Mouse (Mus musculus): Measurements from ENCODE around the gene Kcnk13. TPM values are rescaled to one million over a fixed set of nuclear protein-coding genes. Genes with fewer than 3 reads are reported as not detected.
A peak's percentile ranks its signal among the peaks of the same experiment; 100 is the strongest.
"Not testable (repeated sequence)": the region's sequence is repeated elsewhere in the genome, so short reads cannot be mapped to it uniquely, and the experiment has no call there.

Gene Kcnk13
- polyA plus RNA-seq, 1 experiment from 2014 or later: 1.5 TPM

GRCm38 (mm10) chr12:99966881-99967363 is 2.6 kb downstream of the Kcnk13 start:
- 0 out of 2 replicates have a peak overlapping the region, but pooled peaks have one; percentile 48 for H3K4me3 ChIP-seq
- WGBS: 11% methylated on average over 12 of the region's 12 CpGs

DNA sequence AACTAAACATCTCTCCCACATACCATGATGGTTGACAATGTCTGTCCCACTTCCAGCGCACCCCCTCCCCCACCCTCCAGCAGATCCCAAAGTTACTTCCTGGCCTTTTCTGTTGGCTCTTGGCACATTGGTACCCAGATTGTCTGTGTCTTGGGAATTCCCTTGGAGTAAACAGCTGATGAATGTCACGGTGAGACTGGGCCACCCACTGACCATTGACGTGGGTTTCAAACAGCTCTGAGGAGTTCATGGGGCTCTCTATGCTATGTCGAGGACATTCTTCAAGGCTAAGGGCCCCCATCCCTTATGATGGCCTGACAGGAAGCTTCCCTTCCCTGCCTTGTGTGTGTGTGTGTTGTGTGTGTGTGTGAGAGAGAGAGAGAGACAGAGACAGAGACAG is 5.6 kb downstream of the Kcnk13 start:
- WGBS: 71% methylated on average over 4 of the region's 4 CpGs
- Histone ChIP-seq H3K9me3 (no peaks in the 10 kb centered on the region), H3K27ac (no peak overlapping the region), H3K4me2 (replicated peaks) (no peak overlapping the region), H3K4me3 (no peak overlapping the region), H3K27me3 (peaks cover 52% of the 10 kb centered on the region), H3K36me3 (no peaks in the 10 kb centered on the region), H3K9ac (no peak overlapping the region), H3K4me1 (peaks cover 20% of the 10 kb centered on the region)
- ATAC-seq (ENCODE audit: insufficient number of reproducible peaks, insufficient read depth, low FRiP score, low TSS enrichment): no peak

More at GRCm38 (mm10) chr12:99966881-99967363, 2.6 kb downstream of the Kcnk13 start:
- Histone ChIP-seq H3K36me3 (no peaks in the 10 kb centered on the region), H3K27ac (no peak overlapping the region), H3K4me1 (peaks cover 29% of the 10 kb centered on the region), H3K9me3 (no peaks in the 10 kb centered on the region), H3K27me3 (peaks cover 73% of the 10 kb centered on the region), H3K4me2 (replicated peaks) (no peak overlapping the region), H3K9ac (no peak overlapping the region)
- no peak for ATAC-seq (ENCODE audit: insufficient number of reproducible peaks, insufficient read depth, low FRiP score, low TSS enrichment)

GRCm38 (mm10) chr12:99971205-99971894 is 7.1 kb downstream of the Kcnk13 start:
- H3K9me3 ChIP-seq; H3K4me3 ChIP-seq; H3K9ac ChIP-seq; H3K36me3 ChIP-seq; ATAC-seq (ENCODE audit: insufficient number of reproducible peaks, insufficient read depth, low FRiP score, low TSS enrichment); H3K27ac ChIP-seq; H3K4me1 ChIP-seq; H3K4me2 ChIP-seq (replicated peaks): not testable (repeated sequence)
- peaks cover 38% of the 10 kb centered on the region for H3K27me3 ChIP-seq
- WGBS: 70% methylated on average over 7 of the region's 7 CpGs

- H3K4me1 ChIP-seq: no peaks in the 10 kb centered on the region
- 56% methylated on average over 7 of the region's 7 CpGs for WGBS
- H3K27me3 ChIP-seq: peaks cover 23% of the 10 kb centered on the region
- no peak overlapping the region for H3K27ac ChIP-seq
- H3K9ac ChIP-seq: no peak overlapping the region
- no peak overlapping the region for H3K4me3 ChIP-seq
- ATAC-seq (ENCODE audit: insufficient number of reproducible peaks, insufficient read depth, low FRiP score, low TSS enrichment): no peak
- no peak overlapping the region for H3K4me2 ChIP-seq (replicated peaks)
- no peaks in the 10 kb centered on the region for H3K36me3 ChIP-seq
- no peaks in the 10 kb centered on the region for H3K9me3 ChIP-seq
These were observed 8.5 kb downstream of the Kcnk13 start for GRCm38 (mm10) chr12:99972825-99973224.

- Histone ChIP-seq H3K9ac (no peak overlapping the region), H3K4me1 (no peaks in the 10 kb centered on the region), H3K27me3 (peaks cover 15% of the 10 kb centered on the region), H3K9me3 (no peaks in the 10 kb centered on the region), H3K27ac (no peak overlapping the region), H3K4me2 (replicated peaks) (no peak overlapping the region), H3K4me3 (no peak overlapping the region), H3K36me3 (no peaks in the 10 kb centered on the region)
- WGBS: 60% methylated on average over 1 of the region's 1 CpGs
- no peak for ATAC-seq (ENCODE audit: insufficient number of reproducible peaks, insufficient read depth, low FRiP score, low TSS enrichment)
These were observed 9.4 kb downstream of the Kcnk13 start for GRCm38 (mm10) chr12:99973659-99974058.

- Histone ChIP-seq H3K27me3 (no peaks in the 10 kb centered on the region), H3K9me3 (no peaks in the 10 kb centered on the region), H3K4me3 (no peak overlapping the region), H3K4me2 (replicated peaks) (no peak overlapping the region), H3K4me1 (no peaks in the 10 kb centered on the region), H3K9ac (no peak overlapping the region), H3K27ac (no peak overlapping the region), H3K36me3 (no peaks in the 10 kb centered on the region)
- ATAC-seq (ENCODE audit: insufficient number of reproducible peaks, insufficient read depth, low FRiP score, low TSS enrichment): no peak
- WGBS: 85% methylated on average over 4 of the region's 4 CpGs
These were observed 15.2 kb downstream of the Kcnk13 start for GRCm38 (mm10) chr12:99979541-99979940.

- 94% methylated on average over 5 of the region's 5 CpGs for WGBS
- Histone ChIP-seq H3K9ac (no peak overlapping the region), H3K9me3 (no peaks in the 10 kb centered on the region), H3K4me1 (no peaks in the 10 kb centered on the region), H3K4me3 (no peak overlapping the region), H3K27ac (no peak overlapping the region), H3K36me3 (no peaks in the 10 kb centered on the region), H3K27me3 (no peaks in the 10 kb centered on the region), H3K4me2 (replicated peaks) (no peak overlapping the region)
- ATAC-seq (ENCODE audit: insufficient number of reproducible peaks, insufficient read depth, low FRiP score, low TSS enrichment): no peak
These were observed 22.5 kb downstream of the Kcnk13 start for GRCm38 (mm10) chr12:99986797-99987196.

DNA sequence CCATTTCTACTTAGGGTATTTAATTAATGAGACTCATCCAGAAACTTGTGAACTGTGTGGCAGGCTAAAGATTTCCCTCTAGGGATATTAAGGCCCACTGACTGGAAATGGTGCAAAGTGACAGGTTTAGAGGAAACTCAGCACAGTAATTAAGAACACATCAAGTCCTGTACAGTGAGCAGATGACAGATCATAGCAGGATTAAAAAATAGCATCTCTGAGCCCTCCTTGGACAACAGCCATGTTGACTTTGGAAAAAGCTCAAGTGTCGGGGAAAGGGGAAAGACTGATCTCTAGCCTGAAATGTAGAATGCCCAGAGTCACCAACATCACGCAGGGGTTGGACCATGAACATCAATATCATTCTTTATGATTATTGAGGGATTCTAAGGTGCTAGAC is 23.8 kb downstream of the Kcnk13 start:
- 85% methylated on average over 2 of the region's 2 CpGs for WGBS
- no peaks in the 10 kb centered on the region for H3K27me3 ChIP-seq
- no peak overlapping the region for H3K9ac ChIP-seq
- H3K4me2 ChIP-seq (replicated peaks): no peak overlapping the region
- H3K4me3 ChIP-seq: no peak overlapping the region
- no peaks in the 10 kb centered on the region for H3K9me3 ChIP-seq
- H3K36me3 ChIP-seq: no peaks in the 10 kb centered on the region
- ATAC-seq (ENCODE audit: insufficient number of reproducible peaks, insufficient read depth, low FRiP score, low TSS enrichment): no peak
- no peak overlapping the region for H3K27ac ChIP-seq
- H3K4me1 ChIP-seq: no peaks in the 10 kb centered on the region

- WGBS: 88% methylated on average over 11 of the region's 11 CpGs
- H3K36me3 ChIP-seq: no peaks in the 10 kb centered on the region
- no peaks in the 10 kb centered on the region for H3K9me3 ChIP-seq
These were observed 28.1 kb downstream of the Kcnk13 start for GRCm38 (mm10) chr12:99992362-99992862.

DNA sequence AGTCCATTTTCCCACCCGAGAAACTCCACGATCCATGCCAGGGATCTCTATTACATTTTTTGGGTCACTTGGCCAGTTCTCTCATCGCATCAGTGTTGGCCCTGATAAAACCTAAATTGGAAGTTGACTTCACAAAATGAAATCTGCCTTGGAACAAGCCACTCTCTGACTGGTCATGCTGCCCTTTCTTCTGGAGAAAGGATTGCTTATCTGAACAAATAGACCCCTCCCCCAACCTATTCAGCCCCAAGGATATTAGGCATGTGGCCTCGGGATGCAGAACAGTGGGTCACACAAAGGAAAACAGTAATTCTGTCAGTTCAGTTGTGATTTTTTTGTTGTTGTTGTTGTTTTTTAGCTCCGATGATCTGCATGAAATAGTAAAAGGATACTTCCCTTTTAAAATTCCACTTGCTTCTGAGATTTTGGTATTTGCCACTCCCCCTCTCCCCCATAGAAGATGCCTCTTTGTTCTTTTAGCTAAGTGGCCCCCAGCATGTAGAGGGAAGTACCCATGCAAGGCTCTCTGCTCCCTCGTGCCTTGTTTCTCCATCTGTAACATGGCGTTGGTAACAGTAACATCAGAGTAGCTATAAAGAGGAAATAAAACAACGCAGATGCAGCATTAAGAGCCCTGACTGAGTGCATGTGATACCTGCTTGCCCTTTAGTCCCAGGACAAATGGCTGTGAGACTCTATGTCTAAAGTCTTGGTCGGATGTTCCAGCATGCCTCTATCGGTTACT is 29.0 kb downstream of the Kcnk13 start:
- 78% methylated on average over 10 of the region's 10 CpGs for WGBS
- no peak overlapping the region for H3K9ac ChIP-seq
- H3K9me3 ChIP-seq: no peaks in the 10 kb centered on the region
- no peak for ATAC-seq (ENCODE audit: insufficient number of reproducible peaks, insufficient read depth, low FRiP score, low TSS enrichment)
- H3K36me3 ChIP-seq: no peaks in the 10 kb centered on the region
- no peak overlapping the region for H3K27ac ChIP-seq
- no peaks in the 10 kb centered on the region for H3K4me1 ChIP-seq
- no peak overlapping the region for H3K4me2 ChIP-seq (replicated peaks)
- no peak overlapping the region for H3K4me3 ChIP-seq
- no peaks in the 10 kb centered on the region for H3K27me3 ChIP-seq

More at GRCm38 (mm10) chr12:99992362-99992862, 28.1 kb downstream of the Kcnk13 start:
- ATAC-seq (ENCODE audit: insufficient number of reproducible peaks, insufficient read depth, low FRiP score, low TSS enrichment): no peak
- Histone ChIP-seq H3K27me3 (no peaks in the 10 kb centered on the region), H3K4me2 (replicated peaks) (no peak overlapping the region), H3K27ac (no peak overlapping the region), H3K9ac (no peak overlapping the region), H3K4me3 (no peak overlapping the region), H3K4me1 (no peaks in the 10 kb centered on the region)

- no peak overlapping the region for H3K4me2 ChIP-seq (replicated peaks)
- 93% methylated on average over 5 of the region's 5 CpGs for WGBS
- no peaks in the 10 kb centered on the region for H3K9me3 ChIP-seq
- H3K4me3 ChIP-seq: no peak overlapping the region
- no peak overlapping the region for H3K27ac ChIP-seq
- H3K9ac ChIP-seq: no peak overlapping the region
- no peak for ATAC-seq (ENCODE audit: insufficient number of reproducible peaks, insufficient read depth, low FRiP score, low TSS enrichment)
- no peaks in the 10 kb centered on the region for H3K4me1 ChIP-seq
- no peaks in the 10 kb centered on the region for H3K36me3 ChIP-seq
- no peaks in the 10 kb centered on the region for H3K27me3 ChIP-seq
These were observed 31.7 kb downstream of the Kcnk13 start for GRCm38 (mm10) chr12:99995951-99996350.

DNA sequence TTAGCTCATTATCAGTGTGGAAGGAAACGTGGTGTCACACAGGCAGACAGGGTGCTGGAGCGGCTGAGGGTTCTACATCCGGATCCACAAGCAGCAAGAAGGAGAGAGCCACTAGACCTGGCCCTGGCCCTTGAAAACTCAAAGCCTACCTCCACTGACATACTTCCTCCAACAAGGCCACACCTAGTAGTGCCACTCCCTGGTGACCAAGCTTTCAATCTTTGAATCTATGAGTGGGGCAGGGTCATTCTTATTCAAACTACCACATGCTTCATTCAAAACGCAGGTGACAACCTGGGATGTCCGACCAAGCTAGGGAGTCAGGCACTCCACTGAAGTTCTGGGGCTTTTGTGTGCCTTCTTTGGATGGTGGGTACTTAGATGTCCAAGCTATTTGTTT is 35.4 kb downstream of the Kcnk13 start:
- 78% methylated on average over 5 of the region's 5 CpGs for WGBS
- Histone ChIP-seq H3K9ac (no peak overlapping the region), H3K4me3 (no peak overlapping the region), H3K27me3 (no peaks in the 10 kb centered on the region), H3K27ac (no peak overlapping the region), H3K36me3 (no peaks in the 10 kb centered on the region), H3K9me3 (no peaks in the 10 kb centered on the region), H3K4me1 (no peaks in the 10 kb centered on the region), H3K4me2 (replicated peaks) (no peak overlapping the region)
- no peak for ATAC-seq (ENCODE audit: insufficient number of reproducible peaks, insufficient read depth, low FRiP score, low TSS enrichment)
